Mouse (Mus musculus) activated CD4-positive, CD25-positive, alpha-beta regulatory T cell, adult 9 weeks (primary cell): ENCODE measurements around the gene Defa32. TPM values are rescaled to one million over a fixed set of nuclear protein-coding genes. Genes with fewer than 3 reads are reported as not detected.

Experiments
- polyA plus RNA-seq: library from polyadenylated mRNA; unstranded; fragments of 100-300 nt; shearing (Covaris generic); gene quantifications from one replicate; pipeline ENCODE4 v1.2.1, GENCODE M21; 2017

Defa32 gene
- polyA plus RNA-seq: not detected

DNA sequence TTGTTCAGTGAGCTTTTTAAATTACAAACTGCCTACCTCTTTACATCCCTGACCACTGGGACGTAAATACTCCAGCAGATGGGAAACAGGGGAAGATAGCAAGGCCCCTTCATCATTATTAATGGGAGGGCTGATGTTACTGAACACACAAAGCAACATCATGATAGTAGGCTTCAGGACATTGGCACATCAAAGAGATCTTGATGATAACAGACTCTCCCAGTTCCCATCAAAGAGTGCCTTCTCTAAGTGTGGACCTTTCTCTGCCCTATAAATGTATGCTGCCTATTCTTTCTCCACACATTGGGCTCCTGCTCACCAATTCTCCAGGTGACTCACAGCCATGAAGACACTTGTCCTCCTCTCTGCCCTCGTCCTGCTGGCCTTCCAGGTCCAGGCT, at the start of gene Defa32:
Gene Defa32, plus strand, starts transcription at position 301 of the 400 bp plus-strand sequence.

GRCm38 (mm10) chr8:21508958-21509357, 19.9 kb upstream of the Defa32 start, which contains the start of gene Defa20:
Gene Defa20 (plus strand): TSS chr8:21509258.

DNA sequence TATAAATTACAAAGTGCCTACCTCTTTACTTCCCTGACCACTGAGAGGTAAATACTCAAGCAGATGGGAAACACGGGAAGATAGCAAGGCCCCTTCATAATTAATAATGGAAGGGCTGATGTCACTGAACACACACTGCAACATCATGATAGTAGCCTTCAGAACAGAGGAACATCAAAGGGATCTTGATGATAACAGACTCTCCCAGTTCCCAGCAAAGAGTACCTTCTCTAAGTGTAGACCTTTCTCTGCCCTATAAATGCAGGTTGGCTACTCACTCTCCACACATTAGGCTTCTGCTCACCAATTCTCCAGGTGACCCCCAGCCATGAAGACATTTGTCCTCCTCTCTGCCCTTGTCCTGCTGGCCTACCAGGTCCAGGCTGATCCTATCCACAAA, 36.3 kb downstream of the Defa32 start, which contains the start of gene Defa37:
Gene Defa37, plus strand, starts transcription at position 301 of the 400 bp plus-strand sequence.

Other genes with a start within 250 kb of the Defa32 start
- not detected for gene Defa27, start 213.5 kb upstream of the Defa32 start, polyA plus RNA-seq
- not detected for gene Defa29, start 202.0 kb upstream of the Defa32 start, polyA plus RNA-seq
- gene Defa2, start 150.5 kb upstream of the Defa32 start, polyA plus RNA-seq: not detected
- not detected for gene Defa33, start 137.2 kb upstream of the Defa32 start, polyA plus RNA-seq
- gene Defa36, start 101.6 kb upstream of the Defa32 start, polyA plus RNA-seq: not detected
- gene Gm7849, start 72.5 kb upstream of the Defa32 start, polyA plus RNA-seq: not detected
- not detected for gene Defa20, start 19.8 kb upstream of the Defa32 start, polyA plus RNA-seq
- not detected for gene Defa37, start 36.4 kb downstream of the Defa32 start, polyA plus RNA-seq
- not detected for gene Defa28, start 54.0 kb downstream of the Defa32 start, polyA plus RNA-seq
- gene Gm7861, start 65.5 kb downstream of the Defa32 start, polyA plus RNA-seq: not detected
- gene Defa26, start 89.2 kb downstream of the Defa32 start, polyA plus RNA-seq: not detected
- gene Defa17, start 126.7 kb downstream of the Defa32 start, polyA plus RNA-seq: not detected
- gene Defa34, start 136.8 kb downstream of the Defa32 start, polyA plus RNA-seq: not detected
- gene AY761184, start 174.6 kb downstream of the Defa32 start, polyA plus RNA-seq: not detected
- gene Defa24, start 205.5 kb downstream of the Defa32 start, polyA plus RNA-seq: not detected